Mouse (Mus musculus): Measurements from ENCODE around the gene Comp.

Comp gene

DNA sequence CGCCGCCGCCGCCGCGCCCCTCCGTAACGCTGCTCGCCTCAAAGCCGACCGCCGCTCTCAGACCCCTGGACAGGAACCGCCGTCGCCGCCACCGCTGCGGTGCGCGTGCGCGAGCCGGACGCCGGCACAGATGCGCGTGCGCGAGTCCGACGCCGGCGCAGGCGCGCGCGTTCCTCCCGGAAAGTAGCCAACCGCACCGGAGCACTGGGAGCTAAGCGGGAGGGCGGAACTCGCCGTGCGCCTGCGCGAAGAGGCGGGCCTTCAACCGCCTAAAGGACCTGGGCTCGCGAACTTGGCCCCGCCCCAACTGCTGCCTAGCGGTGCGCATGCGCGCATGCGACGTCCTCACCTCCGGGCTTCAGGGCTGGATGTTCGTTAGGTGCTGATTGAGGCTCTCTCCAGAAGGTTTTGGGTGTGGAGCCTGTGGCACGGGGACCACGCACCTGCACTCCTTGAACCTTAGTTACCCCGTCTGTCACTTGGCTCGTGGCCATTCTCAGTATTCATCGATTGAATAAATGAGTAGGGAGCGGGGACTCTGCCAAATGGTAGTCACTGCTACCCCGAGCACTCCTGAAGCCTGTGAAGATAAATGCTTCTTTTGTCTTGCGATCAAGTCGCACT, 20.1 kb upstream of the Comp start, which contains the start of gene Upf1:
Gene Upf1, minus strand, starts transcription at position 85 of the 624 bp plus-strand sequence.
- peak; percentile 99 for DNase-seq

DNA sequence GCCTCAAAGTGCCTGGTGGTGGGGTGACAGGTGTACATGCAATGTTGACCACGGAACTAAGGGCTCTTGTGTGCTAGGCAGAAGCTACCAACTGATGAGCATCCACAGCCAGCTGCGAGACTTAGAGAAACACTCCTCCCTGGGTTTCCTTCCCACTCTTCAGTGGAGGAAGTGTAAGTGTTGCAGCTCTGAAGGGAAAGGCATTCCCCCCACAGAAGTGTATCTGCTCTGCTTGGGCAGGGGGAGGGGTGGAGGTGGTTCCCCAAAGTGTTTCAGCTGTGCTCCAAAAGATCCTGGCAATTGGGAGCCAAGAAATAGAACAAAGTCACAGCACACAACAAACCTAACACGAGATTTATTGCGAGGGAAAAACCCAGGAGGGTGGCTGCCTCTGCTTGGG, 19.4 kb upstream of the Comp start:
- DNase-seq = no peak

DNA sequence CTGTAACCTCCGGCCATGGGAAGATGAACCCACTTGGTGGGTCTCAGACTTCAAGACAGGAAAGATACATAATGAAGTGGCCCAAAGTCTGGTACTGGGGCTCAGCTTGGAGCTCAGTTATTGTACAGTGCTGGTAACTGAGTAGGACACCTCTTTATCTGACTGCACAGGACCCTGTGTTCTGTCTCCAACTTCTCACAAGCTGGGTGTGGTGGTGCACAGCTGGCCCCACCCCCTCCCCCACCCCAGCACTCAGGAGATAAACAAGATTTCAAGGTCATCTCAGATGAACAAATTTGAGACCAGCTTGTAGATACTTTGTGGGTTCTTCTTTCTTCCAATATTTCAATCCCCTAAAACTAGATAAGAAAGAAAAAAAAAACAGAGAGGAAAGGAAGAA, 17.2 kb upstream of the Comp start:
- no peak for DNase-seq

DNA sequence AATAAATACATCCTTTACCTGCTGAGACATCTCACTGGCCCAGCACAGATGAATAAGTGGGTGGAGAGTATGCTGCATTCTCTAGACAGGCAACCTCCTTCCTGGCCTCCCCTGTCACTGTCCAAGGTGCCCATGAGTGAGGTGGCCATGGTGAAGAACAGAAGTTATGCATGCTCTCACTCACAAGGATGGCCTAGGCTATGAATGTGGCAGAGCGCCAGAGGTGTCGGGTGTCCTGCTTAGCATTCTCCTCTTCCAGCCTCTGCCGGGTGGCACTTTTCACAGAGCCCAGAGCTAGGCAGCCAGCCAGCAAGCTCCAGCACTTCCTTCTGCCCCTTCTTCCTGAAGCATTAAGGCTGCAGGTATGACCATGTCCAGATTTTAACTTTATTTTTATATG, 13.9 kb upstream of the Comp start:
- DNase-seq = peak; percentile 21

DNA sequence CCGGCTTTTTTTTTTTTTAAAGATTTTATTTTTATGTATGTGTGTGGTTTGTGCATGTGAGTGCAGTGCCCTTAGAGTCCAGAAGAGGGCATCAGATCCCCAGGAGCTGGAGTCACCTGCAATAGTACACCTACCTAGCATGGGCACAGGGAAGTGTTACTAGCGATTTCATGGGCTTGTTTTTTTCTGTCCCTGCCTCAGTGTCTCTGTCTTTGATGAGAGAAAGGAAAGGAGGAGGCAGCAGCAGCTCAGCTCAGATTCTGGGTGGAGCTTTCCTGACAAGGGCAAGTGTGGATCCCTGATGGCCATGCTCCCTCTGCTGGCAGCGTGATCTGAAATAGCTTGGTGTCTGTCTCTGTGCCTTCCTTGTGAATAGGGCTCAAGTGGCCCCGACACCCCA, 12.6 kb upstream of the Comp start:
- peak; percentile 50 for DNase-seq

DNA sequence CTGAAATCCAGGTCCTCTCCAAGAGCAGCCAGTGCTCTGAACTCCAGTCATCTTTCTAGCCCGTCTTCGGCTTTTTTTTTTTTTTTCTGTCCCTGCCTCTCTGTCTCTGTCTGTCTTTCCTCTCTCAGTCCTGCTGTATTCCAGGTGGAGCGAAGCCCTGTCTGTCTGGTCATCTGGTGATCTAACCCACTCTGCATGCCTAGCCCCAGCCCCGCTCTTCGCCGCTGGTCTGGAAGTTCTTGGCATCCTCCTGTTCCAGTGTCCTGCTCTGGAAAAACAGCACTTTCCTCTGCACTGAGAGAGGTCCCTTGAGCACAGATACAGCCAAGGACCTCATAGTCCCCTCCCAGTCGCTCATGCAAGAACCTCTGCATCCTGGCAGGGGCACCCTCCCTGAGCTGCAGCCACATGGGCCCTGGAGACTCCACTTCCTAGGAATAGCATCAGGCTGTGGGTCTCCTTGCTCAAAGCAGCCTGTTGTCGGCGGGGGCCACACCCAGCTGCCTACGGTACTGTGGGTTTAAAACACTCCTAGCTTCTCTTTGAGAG, 11.8 kb upstream of the Comp start:
- no peak for DNase-seq

DNA sequence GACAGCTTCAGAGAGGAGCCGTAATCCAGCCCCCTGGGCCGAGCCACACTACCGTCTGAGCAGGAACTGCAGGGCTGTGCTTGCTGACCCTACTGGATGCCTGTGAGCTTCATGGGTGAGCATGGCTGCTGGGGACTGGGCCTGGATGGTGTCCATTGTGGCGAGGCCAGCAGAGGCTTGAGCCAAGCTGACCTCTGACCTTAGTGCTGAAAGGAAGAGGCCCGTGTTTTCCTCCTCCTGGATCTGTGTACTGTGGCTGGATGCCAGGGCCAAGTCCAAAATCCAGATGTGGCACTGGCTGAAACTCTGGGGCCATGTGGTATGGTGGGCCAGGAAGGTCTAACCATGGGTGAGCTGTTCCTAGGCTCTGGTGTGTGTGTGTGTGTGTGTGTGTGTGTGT, 9.3 kb upstream of the Comp start:
- DNase-seq = peak; percentile 51

DNA sequence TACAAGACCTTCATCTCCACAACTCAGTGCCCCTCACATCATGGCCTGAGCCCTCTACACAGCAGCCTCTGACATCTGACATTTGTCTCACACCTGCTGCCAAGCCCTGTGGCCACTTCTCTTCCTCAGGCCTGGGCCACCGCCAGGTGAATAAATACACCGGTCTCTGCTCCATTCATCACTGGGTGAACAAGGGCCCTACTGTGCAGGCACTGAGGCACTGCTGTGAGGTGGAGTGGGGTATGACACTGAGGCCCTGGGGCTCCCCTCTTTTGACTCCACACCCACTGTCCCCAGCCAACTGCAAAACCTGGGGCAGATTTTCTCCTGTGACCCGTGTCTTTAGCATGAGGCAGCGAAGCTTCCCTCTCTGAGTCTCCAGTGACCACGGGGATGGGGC, 6.8 kb upstream of the Comp start:
- no peak for DNase-seq

DNA sequence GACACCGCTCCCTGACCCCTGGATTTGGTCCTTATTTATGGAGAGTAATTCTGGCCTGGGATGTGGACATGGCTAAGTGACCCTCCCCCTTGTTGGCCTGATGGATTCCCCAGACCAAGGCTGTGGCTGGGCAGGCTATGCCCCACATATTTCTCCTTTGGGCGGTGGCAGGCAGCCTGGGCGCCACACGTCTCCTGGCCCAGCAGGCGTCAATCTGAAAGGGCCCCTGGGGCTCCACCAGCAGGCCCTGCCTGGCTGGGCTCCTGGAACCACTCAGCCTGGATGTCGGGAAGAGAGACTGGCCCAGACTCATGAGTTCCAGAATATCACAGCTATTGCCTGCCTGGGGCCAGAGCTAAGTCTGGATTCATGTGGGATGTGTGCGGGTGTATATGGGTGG, 2.9 kb upstream of the Comp start:
- DNase-seq = no peak

DNA sequence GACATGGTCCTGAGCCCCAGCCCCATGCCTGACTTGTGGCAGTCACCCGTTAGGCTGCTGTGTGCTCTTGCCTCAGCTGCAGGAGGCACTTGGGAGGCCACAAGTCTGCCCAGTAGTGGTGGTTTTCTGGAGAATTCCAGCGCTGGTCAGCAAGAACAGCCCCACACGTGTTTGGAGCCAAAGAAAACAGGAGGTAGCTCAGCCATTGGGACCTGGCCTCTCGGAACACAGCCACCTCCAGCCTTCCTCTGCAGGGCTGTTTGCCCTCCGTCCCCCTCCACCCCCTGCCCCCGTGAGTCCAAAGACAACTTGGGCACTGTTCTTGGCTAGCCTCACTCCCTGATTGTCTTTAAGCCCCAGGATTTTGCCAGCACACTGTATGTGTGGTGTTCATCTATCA, 1.4 kb upstream of the Comp start:
- DNase-seq = no peak

DNA sequence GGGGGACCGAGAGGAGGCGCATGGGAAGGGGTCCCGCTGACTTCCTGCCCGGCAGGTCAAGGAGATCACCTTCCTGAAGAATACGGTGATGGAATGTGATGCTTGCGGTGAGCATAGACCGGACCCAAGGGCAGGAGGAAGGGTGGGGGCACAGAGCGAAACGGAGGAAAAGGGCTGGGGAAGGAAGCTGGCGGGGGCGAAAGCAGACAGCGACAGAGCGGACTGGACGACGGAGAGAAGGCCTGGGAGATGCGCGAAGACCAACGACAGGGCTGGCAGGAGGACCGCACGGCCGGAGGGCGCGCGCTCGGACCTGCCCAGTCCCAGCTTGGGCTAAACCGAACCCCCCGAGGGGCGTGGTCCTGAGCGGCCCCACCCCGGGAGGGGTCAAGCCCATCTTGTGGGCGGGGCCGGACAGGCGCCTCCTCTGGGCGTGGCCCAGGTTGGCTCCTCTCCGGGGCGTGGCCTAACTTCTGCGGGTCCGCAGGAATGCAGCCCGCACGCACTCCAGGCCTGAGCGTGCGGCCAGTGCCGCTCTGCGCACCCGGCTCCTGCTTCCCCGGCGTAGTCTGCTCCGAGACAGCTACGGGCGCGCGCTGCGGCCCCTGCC, 1.1 kb downstream of the Comp start:
- DNase-seq = peak; percentile 84

DNA sequence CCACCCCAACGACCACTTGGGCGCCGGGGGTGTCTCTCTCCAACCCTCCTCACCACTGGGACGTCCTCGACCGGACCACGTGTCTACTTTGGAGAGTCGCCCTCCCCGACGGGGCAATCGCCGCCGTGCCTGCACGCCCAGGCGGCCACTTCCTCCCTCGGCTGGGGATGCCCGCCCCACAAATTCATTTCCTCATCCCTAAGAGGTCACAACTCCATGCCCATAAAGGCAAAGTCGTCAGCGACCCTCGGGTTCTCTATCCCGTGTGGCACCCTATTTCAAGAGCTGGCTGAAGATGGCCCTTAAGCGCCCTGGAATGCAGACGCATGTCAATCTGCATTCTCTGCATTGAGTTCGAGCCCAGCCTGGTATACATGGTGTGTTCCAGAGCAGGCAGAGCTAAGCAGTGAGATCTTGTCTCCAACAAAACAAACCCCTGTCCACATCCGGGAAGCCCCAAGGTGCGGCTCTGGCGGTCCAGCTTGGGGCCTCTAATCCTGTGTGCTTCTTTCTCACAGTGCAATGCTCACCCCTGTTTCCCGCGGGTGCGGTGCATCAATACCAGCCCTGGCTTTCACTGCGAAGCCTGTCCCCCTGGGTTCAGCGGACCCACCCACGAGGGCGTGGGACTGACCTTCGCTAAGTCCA, 2.0 kb downstream of the Comp start:
- DNase-seq = peak; percentile 48

DNA sequence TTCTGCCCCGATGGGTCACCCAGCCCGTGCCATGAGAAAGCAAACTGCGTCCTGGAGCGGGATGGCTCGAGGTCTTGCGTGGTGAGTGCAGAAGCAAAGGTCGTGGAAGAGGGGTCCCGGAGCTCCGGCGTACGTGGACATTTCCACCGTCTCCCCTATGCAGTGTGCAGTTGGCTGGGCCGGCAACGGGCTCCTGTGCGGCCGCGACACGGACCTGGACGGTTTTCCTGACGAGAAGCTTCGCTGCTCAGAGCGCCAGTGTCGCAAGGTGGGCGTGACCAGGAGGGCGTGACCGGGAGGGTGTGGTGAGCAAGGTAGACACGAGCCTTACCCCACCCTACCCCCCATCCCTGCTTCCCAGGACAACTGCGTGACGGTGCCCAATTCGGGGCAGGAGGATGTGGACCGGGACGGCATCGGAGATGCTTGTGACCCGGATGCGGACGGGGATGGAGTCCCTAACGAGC, 3.0 kb downstream of the Comp start:
- DNase-seq = peak; percentile 39

DNA sequence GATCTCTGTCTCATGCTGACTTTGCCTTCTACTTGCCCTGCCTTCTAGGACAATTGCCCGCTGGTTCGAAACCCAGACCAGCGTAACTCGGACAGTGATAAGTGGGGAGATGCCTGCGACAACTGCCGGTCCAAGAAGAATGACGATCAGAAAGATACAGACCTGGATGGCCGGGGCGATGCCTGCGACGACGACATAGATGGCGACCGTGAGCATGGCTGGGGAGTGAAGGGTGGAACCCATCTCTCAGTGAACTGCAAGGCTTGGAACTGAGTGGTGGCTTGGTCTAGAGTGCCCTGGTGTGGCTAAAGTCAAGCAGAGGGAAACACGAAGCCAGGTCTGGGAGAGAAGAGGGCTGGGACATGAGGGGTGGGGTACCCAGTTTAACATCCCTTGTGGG, 3.7 kb downstream of the Comp start:
- DNase-seq = no peak

DNA sequence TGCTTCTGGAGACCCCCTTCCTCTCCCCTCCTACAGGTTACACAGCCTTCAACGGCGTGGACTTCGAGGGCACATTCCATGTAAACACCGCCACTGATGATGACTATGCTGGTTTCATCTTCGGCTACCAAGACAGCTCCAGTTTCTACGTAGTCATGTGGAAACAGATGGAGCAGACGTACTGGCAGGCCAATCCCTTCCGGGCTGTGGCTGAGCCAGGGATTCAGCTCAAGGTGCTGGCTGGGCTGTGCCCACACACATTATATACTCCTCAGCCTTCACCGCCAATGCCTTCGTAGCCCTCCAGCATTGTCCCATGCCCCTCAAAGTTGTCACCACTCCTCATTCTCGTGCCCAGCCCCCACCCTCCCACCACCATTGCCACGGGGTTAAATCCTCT, 6.7 kb downstream of the Comp start:
- no peak for DNase-seq

DNA sequence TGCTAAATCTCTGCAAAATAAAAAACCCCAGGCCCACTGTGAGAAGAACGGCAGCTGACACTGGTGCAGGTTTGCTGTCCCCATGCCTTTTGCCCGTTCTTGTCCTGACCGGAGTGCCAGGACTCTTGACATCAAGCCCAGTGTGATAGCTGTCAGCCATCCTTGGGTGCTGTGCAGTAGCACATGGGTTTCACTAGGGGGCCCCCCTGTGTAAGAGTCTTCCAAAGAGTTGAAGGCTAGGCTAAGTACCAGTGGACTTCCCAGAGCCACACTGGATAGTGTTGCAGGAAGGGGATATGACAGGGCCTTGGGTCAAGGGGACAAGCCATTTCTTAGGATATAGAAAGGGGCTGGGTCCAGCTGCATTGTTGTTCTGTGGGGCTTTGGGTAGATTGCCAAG, 9.9 kb downstream of the Comp start:
- peak; percentile 87 for DNase-seq

DNA sequence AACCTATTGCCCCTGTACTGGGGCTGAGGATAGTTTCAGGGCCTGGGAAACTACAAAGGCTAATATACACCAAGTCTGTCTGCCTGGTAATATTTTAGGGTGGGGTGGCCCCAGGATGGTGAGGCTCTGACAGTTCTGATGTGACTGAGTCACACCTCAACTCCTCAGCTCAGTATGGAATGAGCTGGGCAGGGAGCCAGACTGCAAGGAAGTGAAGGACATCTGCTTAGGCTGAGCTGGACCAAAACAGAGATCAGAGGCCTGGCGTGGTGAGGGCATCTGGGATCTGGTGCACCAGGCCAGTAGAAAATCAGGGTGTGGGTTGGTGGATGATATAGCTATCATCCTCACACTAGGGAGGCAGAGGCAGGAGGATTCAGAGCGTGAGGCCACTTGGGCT, 16.3 kb downstream of the Comp start:
- DNase-seq = no peak

DNA sequence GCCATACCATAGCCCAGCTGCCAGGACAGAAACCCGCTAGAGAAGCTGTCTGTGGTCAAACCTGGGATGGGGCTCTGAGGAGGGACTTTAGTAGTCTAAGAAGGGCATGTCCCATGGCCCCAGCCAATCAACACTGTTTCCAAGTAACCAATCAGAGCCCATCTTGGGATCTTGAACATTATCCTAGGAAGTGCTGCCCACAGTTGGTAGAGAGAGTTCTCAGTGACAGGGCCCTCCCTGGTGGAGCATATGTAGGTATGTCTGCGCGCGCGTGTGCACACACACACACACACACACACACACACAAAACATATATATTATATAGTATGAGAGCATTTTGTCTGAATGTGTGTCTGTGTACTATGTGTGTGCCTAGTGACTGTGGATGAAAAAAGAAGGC, 19.7 kb downstream of the Comp start:
- DNase-seq = no peak

DNA sequence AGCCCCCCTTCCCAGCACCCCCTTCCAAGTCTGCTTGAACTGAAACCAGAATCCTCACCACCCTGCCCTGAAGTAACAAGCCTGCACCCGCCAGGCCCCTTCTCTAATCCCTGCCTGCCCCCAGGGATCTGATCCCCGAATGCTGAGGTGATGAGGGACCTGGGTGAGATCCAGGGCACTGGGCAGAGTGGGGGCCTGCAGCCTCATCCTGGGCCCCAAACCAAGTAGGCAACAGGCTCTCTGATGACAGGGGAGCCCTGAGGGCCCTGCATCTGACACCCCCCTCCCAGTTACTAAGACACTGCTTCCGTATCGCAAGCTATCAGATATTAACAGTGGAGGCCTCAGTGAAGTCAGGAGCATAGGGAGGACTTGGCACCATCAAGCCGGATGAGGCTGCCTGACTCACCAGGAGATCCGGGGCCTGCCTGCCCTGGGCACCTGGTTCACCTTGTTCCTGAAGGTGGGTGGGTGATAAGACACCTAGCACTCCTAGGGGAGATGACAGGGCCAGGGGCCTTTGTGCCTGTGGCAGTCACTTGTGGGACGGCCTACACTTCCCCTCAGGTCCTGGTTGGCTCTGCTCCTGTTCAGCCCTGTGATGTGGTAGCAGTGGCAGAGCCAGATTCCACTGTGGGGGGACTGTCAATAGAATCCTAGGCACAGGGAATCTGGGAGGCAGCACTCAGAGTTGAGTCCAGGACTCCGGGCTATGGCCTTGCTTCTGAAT, 21.1 kb downstream of the Comp start:
- no peak for DNase-seq

DNA sequence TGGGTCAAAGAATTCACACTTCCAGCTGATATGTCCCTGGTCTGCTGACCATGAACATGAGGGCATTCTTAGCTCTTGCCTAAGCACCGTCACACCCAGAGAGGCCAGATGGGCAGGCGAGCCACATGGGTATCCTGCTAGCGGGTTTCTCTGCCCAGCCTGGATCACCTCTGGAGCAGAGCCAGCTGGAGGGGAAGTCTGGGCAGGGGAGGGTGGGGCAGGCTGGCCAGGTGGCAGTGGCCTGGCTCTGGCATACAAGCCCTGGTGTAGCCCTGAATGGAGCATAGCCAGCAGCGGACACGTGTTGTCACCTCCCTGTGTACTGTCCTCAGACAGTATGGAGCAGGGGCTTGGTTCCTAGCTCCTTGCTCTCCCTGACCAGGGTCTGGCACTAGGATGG, 22.3 kb downstream of the Comp start:
- DNase-seq = no peak

DNA sequence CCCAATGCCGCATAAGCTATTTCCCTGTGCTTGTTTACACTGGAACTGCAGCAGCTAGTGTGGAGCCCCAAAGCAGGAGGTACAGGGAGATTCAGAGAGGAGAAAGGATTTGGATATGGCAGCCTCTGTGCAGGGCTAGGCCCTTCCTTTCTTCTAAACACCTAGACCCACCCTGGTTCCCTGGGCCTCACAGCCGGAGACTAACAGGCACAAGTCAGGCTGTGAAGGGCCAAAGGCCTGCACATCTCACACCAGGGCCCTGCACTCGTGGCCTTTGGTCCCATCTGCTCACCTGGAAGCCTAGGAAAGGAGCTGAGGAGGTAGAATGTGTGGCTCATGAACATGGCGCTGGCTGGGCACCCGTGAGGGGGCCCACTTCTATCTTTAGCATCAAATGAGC, 22.8 kb downstream of the Comp start:
- DNase-seq = no peak

DNA sequence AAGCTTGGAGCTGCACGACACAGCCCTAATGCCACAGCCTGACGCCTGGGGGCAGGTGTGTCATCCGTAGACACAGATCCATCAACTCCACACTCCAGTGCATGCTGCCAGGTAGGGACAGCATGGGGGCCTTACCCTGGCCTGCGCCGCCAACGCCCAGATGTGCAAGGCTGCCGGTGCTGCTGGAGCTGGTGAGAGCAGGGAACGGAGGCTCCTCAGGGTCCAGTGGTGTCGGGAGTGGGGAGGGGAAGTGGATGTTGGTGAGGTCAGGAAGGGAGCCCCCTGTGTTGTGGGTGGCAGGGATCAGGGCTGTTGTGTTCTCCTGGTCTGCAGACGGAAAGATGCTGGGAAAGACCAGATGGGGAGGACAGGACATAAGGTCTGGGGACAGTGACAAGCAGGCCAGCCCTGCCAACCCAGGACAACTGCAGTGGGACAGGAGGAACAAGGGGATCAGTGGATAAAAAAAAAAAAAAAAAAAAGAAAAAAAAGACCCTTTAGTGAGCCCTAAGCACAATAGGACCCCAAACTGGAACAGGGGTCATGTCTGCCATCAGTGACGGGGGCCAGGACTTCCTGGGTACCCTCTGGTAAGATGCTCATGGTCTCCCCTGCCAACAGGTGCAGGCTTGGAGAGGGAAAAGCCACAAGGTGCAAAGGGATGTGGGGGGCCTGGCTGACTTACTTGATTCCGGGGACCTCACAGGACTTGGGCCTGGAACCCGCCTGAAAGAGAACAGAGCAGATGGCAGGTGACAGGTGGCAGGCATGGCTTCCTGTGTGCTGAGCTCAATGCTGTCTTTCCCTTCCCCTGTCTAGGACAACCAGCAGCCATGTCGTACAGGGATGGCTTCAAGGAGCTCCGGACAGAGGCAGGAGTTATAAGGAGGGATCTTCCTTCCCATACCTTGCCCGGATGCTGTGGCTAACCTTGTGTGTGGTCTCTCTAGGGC, 24.5 kb downstream of the Comp start:
- DNase-seq = no peak

Data from lung, postnatal 10 days (tissue).